Mouse (Mus musculus) thymus, postnatal 25 days (tissue): ENCODE results near the gene Sema6b.
A peak's percentile ranks its signal among the peaks of the same experiment; 100 is the strongest.
"Not testable (repeated sequence)": the region's sequence is repeated elsewhere in the genome, so short reads cannot be mapped to it uniquely, and the experiment has no call there.

Experiments
- DNase-seq: peaks from one replicate; pipeline ENCODE4 v3.0.0; 2022

The Sema6b gene

GRCm38 (mm10) chr17:56116193-56116592, 23.9 kb downstream of the Sema6b start:
- DNase-seq = no peak

DNA sequence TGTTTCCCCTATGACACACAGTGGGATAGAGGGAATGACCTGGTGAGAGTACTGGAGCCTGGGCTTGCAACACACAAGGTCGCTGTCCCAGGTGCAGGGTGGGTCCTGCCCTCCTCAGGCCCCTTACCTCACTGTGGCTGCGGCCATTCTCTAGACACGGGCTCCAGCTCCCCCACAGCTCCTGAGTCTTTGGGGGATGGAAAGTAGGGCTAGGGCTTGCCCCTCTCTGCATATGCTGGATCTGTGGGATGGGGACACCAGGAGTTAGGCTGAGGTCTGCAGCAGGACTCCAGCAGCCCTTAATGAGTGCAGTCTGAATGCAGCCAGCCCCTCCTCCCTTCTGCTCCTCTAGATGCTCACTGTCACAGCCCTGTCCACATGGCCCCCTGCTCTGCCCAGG, 27.4 kb downstream of the Sema6b start:
- no peak for DNase-seq

DNA sequence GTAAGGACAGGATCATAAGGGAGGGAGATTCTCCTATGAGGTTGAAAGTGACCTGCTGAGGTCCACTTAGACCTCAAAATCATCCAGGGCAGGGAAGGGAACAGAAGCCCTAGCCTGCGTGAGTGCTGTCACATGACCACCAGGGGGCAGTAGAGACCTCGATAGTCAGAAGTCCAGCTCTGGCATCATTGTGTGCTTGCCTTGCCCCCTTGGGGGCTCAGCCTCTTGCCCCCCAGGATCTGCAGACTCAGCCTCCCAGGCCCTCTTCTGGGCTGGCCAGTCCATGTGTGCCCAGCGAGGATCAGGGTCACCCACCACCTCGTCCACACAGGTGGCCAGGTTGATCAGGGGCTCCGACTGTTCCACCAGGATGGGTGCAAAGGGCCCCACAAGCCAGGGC, 28.3 kb downstream of the Sema6b start:
- peak; percentile 58 for DNase-seq

DNA sequence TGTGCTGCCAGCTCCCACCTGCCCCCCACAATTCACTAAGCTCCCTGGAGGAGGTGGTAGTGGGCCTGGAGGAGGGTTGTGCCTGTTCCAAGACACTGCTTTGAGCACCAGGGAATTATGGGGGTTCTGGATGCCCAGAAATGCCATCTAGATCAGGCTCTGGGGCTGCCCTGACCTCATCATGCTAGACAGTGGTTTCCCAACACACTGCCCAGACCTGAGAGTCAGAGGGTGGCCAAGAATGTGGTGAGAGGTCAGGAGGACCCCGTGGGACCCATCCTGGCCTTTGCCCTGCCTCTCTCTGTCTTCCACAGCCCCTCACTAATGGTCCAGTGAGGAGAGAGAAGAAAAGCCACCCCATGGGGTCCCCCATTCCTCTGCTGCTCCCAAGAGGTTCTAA, 29.1 kb downstream of the Sema6b start:
- DNase-seq = no peak

- no peak for DNase-seq
Observed at GRCm38 (mm10) chr17:56110571-56110970, 29.6 kb downstream of the Sema6b start.

DNA sequence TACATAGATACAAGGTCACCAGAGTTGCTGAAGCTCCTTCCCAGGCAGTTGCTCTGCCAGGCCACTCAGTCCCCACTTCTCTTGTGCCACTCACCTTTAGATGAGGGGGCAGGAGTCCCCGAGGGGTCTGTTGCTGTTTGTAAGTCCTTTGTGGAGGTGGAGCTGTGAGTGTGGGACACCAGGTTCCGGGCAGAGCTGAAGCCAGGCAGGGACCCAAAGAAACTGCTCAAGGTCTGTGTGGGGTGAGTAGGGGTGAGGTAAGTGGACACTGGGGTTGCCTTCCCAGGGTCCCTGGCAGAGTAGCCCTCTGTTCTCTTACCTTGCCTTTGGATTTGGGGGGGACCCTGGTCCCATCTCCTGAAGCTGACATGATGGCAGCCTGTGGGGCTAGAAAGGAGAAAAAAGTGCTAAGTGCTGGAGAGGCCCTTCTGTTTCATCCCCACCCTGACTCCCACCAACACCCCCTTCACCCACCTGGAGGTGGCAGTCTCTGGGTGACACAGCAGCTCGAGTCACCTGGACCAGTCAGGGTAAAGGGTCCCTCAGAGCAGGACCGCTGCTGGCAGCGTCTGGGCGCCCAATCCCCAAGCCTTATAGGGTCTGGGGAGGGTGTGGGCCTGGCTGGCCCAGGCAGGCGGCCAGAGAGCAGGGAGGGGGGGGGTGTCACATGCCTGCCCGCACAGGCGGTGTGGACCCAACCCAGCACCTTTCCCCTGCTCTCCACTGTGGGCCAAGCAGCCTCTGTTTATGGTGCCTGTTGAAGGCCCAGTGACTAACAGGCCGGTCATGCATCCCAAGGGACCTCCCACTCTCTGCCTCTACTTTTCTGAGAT, 30.7 kb downstream of the Sema6b start, which contains the start of gene Plin4:
TSS of gene Plin4 (minus strand) at position 585 of the 833 bp plus-strand sequence.
- DNase-seq = no peak

- no peak for DNase-seq
Observed at GRCm38 (mm10) chr17:56108334-56109044, 31.7 kb downstream of the Sema6b start.

DNA sequence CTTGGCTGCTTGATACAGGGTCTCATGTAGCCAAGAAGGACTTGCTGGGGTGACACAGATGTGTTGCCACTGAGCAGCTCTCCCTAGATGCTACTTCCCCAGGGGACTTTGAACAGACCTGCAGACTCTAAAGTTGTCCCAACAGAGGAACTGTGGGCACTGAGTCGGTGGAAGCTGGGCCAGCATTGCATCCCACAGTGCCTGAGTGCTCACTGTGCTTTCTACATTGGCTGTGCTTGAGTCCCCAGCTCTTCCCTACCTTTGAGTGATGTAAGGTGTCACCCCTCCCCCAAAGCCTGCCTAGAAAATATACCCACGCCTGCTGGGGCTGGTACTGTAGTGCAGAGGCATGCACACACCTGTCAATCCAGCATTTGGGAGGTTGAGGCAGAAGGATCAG, 32.4 kb downstream of the Sema6b start:
- DNase-seq = no peak

DNA sequence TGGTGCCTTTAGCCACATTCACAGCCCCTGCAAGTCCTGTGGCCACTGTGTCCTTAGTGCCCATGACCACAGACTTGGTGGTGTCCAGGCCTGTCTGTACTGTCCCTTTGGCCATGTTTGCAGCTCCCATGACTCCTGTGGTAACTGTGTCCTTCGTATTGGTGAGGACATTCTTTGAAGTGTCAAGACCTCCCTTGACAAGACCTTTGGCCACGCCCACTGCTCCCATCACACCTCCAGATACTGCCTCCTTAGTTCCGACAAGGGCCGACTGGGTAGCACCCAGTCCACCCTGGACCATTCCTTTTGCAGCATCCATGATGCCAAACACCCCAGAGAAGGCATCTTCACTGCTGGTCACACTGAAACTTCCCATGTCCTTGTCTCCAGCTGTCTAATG, 33.2 kb downstream of the Sema6b start:
- no peak for DNase-seq

- DNase-seq = not testable (repeated sequence)
Observed at GRCm38 (mm10) chr17:56106436-56106835, 33.7 kb downstream of the Sema6b start.

DNA sequence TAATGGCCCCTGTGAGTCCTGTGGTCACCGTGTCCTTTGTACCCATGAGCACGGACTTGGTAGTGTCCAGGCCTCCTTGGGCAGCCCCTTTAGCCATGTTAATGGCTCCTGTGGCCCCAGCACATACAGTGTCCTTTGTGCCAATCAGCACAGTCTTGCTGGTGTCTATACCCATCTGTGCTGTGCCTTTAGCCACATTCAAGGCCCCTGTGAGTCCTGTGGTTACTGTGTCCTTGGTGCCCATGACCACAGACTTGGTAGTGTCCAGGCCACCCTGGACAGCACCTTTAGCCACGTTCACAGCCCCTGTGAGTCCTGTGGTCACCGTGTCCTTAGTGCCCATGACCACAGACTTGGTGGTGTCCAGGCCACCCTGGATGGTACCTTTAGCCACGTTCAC, 35.3 kb downstream of the Sema6b start:
- DNase-seq = not testable (repeated sequence)

- no peak for DNase-seq
Observed at GRCm38 (mm10) chr17:56103465-56104285, 36.5 kb downstream of the Sema6b start.

DNA sequence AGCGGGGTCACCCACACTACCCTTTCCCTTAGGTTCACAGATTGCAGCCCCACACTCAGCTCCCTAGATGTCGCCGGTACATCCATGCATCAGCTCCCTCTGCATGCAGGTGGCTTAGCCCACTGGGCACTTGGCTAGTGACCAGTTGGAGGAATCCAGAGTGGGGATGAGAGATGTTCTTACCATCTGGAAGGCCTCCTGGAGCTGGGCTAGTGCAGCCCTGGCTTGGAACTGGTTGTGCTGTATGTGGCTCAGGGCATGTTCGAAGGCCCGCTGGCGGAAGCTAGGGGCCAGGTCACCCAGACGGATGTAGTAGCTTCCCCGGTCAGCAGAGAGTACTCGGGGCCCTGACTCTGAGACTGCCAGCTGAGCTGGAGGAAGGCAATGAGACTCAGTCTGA, 37.2 kb downstream of the Sema6b start:
- DNase-seq = no peak

DNA sequence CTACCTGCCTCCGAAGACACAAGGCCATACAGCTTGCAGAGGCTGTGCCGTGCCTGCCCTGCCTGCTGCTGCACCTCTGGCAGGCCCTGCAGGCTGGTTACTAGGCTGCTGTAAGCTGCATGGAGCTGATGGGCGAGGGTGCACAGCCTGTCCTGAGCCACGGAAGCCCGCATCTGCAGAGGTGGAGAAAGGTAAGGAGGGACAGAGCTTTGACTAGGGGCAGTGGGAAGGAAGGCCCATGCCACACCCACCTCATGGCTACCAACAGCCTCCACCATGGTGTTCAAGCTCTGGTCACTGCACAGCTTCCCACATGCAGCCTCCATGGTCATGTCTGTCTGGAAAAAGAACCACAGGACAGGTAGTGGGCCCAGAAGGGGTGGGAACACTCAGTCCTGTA, 38.0 kb downstream of the Sema6b start:
- DNase-seq = no peak

- DNase-seq = no peak
Observed at GRCm38 (mm10) chr17:56100811-56101210, 39.3 kb downstream of the Sema6b start.

DNA sequence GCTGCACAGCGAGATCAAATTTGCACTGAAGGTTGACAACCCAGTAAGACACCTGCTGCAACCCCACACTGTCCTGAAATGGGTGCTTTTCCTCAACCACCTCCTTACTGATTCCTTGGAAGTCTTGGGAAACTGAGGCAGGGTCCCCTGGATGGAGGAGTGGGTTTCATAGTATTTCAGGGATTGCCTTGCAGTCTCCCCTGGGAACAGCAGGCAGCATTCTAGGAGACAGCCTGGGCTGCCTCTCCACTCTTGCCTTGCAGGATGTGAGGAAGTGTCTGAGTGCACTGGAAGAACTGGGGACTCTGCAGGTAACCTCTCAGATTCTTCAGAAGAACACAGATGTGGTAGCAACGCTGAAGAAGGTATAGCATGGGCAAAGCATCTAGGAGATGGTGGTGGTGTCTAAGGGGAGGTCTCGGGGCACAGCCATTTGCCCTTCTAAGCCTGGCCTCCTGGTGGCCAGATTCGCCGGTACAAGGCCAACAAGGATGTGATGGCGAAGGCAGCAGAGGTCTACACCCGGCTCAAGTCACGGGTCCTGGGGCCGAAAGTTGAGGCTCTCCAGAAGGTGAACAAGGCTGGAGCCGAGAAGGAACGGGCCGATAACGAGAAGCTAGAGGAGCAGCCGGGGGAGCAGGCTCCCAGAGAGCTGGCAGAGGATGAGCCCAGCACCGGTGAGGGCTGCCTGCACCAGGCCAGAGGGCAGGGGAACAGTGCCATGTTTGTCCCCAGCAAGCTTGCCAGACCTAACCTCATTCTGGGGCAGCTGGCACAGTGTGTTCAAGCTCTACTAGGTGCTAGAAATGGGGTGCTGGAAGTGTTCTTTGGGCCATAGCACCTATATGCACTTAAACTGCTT, 41.2 kb downstream of the Sema6b start:
- DNase-seq = no peak

- DNase-seq = no peak
Observed at GRCm38 (mm10) chr17:56098180-56098579, 42.0 kb downstream of the Sema6b start.

GRCm38 (mm10) chr17:56096883-56097282, 43.3 kb downstream of the Sema6b start:
- DNase-seq = no peak

GRCm38 (mm10) chr17:56092794-56093193, 47.3 kb downstream of the Sema6b start:
- no peak for DNase-seq

DNA sequence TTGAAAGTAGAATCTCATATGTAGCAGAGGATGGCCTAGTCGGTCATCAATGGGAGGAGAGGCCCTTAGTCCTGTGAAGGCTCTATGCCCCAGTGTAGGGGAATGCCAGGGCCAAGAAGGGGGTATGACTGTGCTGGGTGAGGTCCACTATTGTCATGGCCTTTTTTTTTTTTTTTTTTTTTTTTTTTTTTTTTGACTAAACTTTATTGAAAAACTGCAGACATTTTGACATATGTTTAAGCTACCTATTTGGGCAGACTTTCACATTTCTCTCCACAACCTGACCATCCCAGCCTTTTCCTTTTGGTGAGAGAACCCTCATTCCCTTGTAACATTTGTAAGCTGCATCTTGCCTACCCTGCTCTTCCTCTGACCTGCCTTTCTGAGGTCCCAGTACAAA, 47.8 kb downstream of the Sema6b start:
- DNase-seq = no peak

- peak; percentile 9 for DNase-seq
Observed at GRCm38 (mm10) chr17:56080781-56081585, 59.2 kb downstream of the Sema6b start.
